Mouse (Mus musculus): ENCODE results near the gene Ovgp1. TPM values are rescaled to one million over a fixed set of nuclear protein-coding genes. Genes with fewer than 3 reads are reported as not detected.
A peak's percentile ranks its signal among the peaks of the same experiment; 100 is the strongest.

Ovgp1 gene
- total RNA-seq (2021), result under 1 TPM; 0.38 to 0.56 TPM
- long read RNA-seq, experiment 1, result 0 reads
- long read RNA-seq, experiment 2, result 0 reads

- intact Hi-C loops (cut with DNase I), result no loop called here
- no peak for DNase-seq
Observed at GRCm38 (mm10) chr3:105973411-105973810, at the start of gene Ovgp1. Gene Ovgp1, plus strand, starts transcription at chr3:105973711.

GRCm38 (mm10) chr3:105924616-105925015 is 48.9 kb upstream of the Ovgp1 start:
- intact Hi-C loops (cut with DNase I), result no loop called here
- no peak for DNase-seq

GRCm38 (mm10) chr3:105927561-105928194 is 45.8 kb upstream of the Ovgp1 start:
- intact Hi-C loops (cut with DNase I), result no loop called here
- DNase-seq, result no peak

- intact Hi-C loops (cut with DNase I), result no loop called here
- no peak for DNase-seq
Observed at GRCm38 (mm10) chr3:105928195-105928569, 45.3 kb upstream of the Ovgp1 start.

- intact Hi-C loops (cut with DNase I), result no loop called here
- no peak for DNase-seq
Observed at GRCm38 (mm10) chr3:105928781-105929180, 44.7 kb upstream of the Ovgp1 start.

GRCm38 (mm10) chr3:105929821-105930220 is 43.7 kb upstream of the Ovgp1 start:
- intact Hi-C loops (cut with DNase I), result no loop called here

GRCm38 (mm10) chr3:105931095-105931494 is 42.4 kb upstream of the Ovgp1 start:
- intact Hi-C loops (cut with DNase I), result no loop called here

More at GRCm38 (mm10) chr3:105929821-105930220, 43.7 kb upstream of the Ovgp1 start:
- DNase-seq, result no peak

GRCm38 (mm10) chr3:105932240-105933071 is 41.1 kb upstream of the Ovgp1 start, which contains the start of gene I830077J02Rik:
Gene I830077J02Rik, minus strand, starts transcription at chr3:105932664.
- intact Hi-C loops (cut with DNase I), result no loop called here
- DNase-seq, result no peak

More at GRCm38 (mm10) chr3:105931095-105931494, 42.4 kb upstream of the Ovgp1 start:
- no peak for DNase-seq

- DNase-seq, result no peak
Observed at GRCm38 (mm10) chr3:105933926-105934325, 39.6 kb upstream of the Ovgp1 start.

GRCm38 (mm10) chr3:105935033-105935432 is 38.5 kb upstream of the Ovgp1 start:
- peak; percentile 62 to 84 for DNase-seq
- intact Hi-C loops (cut with DNase I), result no loop called here

More at GRCm38 (mm10) chr3:105933926-105934325, 39.6 kb upstream of the Ovgp1 start:
- intact Hi-C loops (cut with DNase I), result no loop called here

- intact Hi-C loops (cut with DNase I), result no loop called here
- DNase-seq, result no peak
Observed at GRCm38 (mm10) chr3:105936111-105936510, 37.4 kb upstream of the Ovgp1 start.

GRCm38 (mm10) chr3:105951348-105951747 is 22.2 kb upstream of the Ovgp1 start:
- intact Hi-C loops (cut with DNase I), result no loop called here
- DNase-seq, result no peak

- no peak for DNase-seq
- intact Hi-C loops (cut with DNase I), result loop anchor here (5.0 kb wide), 2 partner anchors 235 to 270 kb away; partner anchors contain the start of gene Ddx20
Observed at GRCm38 (mm10) chr3:105957235-105957634, 16.3 kb upstream of the Ovgp1 start.

- no peak for DNase-seq
- intact Hi-C loops (cut with DNase I), result loop anchor here (5.0 kb wide), 2 partner anchors 236 to 271 kb away; partner anchors contain the start of gene Ddx20
Observed at GRCm38 (mm10) chr3:105958204-105958603, 15.3 kb upstream of the Ovgp1 start.

GRCm38 (mm10) chr3:105958974-105959580 is 14.4 kb upstream of the Ovgp1 start, which contains the start of gene Wdr77:
Gene Wdr77, plus strand, starts transcription at chr3:105959369.
- intact Hi-C loops (cut with DNase I), result loop anchor here (5.0 kb wide), 2 partner anchors 237 to 272 kb away; partner anchors contain the start of gene Ddx20
- DNase-seq, result peak; percentile 95 to 96

- intact Hi-C loops (cut with DNase I), result loop anchor here (5.0 kb wide), 2 partner anchors 237 to 272 kb away; partner anchors contain the start of gene Ddx20
- DNase-seq, result no peak
Observed at GRCm38 (mm10) chr3:105959585-105959984, 13.9 kb upstream of the Ovgp1 start.

- intact Hi-C loops (cut with DNase I), result loop anchor here (5.0 kb wide), 2 partner anchors 238 to 273 kb away; partner anchors contain the start of gene Ddx20
- DNase-seq, result no peak
Observed at GRCm38 (mm10) chr3:105959999-105960398, 13.5 kb upstream of the Ovgp1 start, which contains the start of gene Atp5f1. Gene Atp5f1, minus strand, starts transcription at chr3:105960099.

- DNase-seq, result peak in 1 of 2 experiments; percentile 9
- intact Hi-C loops (cut with DNase I), result no loop called here
Observed at GRCm38 (mm10) chr3:105960700-105961099, 12.8 kb upstream of the Ovgp1 start.

GRCm38 (mm10) chr3:105971831-105972446 is 1.6 kb upstream of the Ovgp1 start:
- DNase-seq, result no peak
- intact Hi-C loops (cut with DNase I), result no loop called here

- DNase-seq, result no peak
- intact Hi-C loops (cut with DNase I), result no loop called here
Observed at GRCm38 (mm10) chr3:105974174-105974573, 663 bp downstream of the Ovgp1 start.

Measured in heart, postnatal 14 days (tissue).